Mouse (Mus musculus): Measurements from ENCODE around the gene Yif1b.

DNA sequence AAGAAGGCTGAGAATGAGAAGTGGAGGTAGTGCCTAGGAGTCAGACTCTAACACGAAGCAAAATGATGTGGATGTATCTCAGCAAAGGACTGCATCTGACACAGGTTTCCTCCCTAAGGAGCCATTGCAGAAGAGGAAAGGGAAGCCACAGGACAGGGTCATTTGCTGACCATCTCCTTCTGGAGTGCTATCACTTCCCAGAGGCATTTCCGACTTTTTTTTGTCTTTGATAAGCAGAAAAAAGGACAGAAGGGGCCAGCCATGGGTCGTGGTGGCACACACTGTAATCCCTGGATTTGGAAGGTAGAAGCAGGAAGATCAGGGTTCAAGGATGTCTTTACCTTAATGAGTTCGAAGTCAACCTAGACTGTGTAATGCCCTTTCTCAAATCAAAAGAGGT lies 1.5 kb upstream of the Yif1b start:
- TF ChIP-seq CTCF (IDR thresholded peaks at IDR 0.05; ENCODE audit: low read depth), result no peak
- no peak for TF ChIP-seq EP300 (IDR thresholded peaks at IDR 0.05; ENCODE audit: low read depth)

All from heart, postnatal 0 days (tissue).